Comparison of ENCODE assay signal across 13 mouse cellular contexts in genomic region chr5:74336780-74337179, GRCm38 (mm10).
A peak's percentile ranks its signal among the peaks of the same experiment; 100 is the strongest.
DNase-seq lines count a peak whose midpoint lies in the region; ATAC-seq and TF ChIP-seq lines count a peak whose summit lies in the region.
"Had no signal": no experiment of that assay in that cellular context is flagged by ENCODE, and none has a peak within 500 bp of the region (broad histone marks: within the 10 kb centered on the region; RNA-seq: fewer than 3 reads in every experiment).

No protein-coding gene starts in this region.

- WGBS in hindbrain, embryonic 12.5 days = 61% methylated on average over 12 of the region's 12 CpGs
- WGBS in hindbrain, embryonic 10.5 days = 86% methylated on average over 12 of the region's 12 CpGs
- WGBS in forebrain, postnatal 0 days = 27% methylated on average over 12 of the region's 12 CpGs

- peaks cover 12% of the 10 kb centered on the region for H3K4me1 ChIP-seq in hindbrain, embryonic 12.5 days
- peaks cover 6% of the 10 kb centered on the region for H3K4me1 ChIP-seq in hindbrain, embryonic 10.5 days (replicated peaks)
- H3K4me1 ChIP-seq in forebrain, postnatal 0 days (ENCODE audit: insufficient read depth) = no peaks in the 10 kb centered on the region

- H3K9ac ChIP-seq in hindbrain, embryonic 12.5 days = no peak overlapping the region
- no peak overlapping the region for H3K9ac ChIP-seq in forebrain, postnatal 0 days
- H3K9ac ChIP-seq: heart, embryonic 15.5 days; midbrain, embryonic 12.5 days had no signal

- no peak for TF ChIP-seq CTCF in forebrain, postnatal 0 days (IDR thresholded peaks at IDR 0.05; ENCODE audit: low read depth)

- H3K36me3 ChIP-seq in hindbrain, embryonic 12.5 days = no peaks in the 10 kb centered on the region
- H3K36me3 ChIP-seq in hindbrain, embryonic 10.5 days = no peaks in the 10 kb centered on the region
- H3K36me3 ChIP-seq in forebrain, postnatal 0 days (ENCODE audit: insufficient read depth) = no peaks in the 10 kb centered on the region
- H3K36me3 ChIP-seq: heart, embryonic 15.5 days; midbrain, embryonic 12.5 days had no signal

- H3K4me3 ChIP-seq in hindbrain, embryonic 12.5 days = no peak overlapping the region
- H3K4me3 ChIP-seq in hindbrain, embryonic 10.5 days = no peak overlapping the region
- H3K4me3 ChIP-seq in forebrain, postnatal 0 days (ENCODE audit: low read depth, low read length) = no peak overlapping the region
- H3K4me3 ChIP-seq: heart, embryonic 15.5 days; midbrain, embryonic 12.5 days had no signal

- H3K4me2 ChIP-seq in hindbrain, embryonic 12.5 days (replicated peaks) = no peak overlapping the region
- no peak overlapping the region for H3K4me2 ChIP-seq in forebrain, postnatal 0 days (ENCODE audit: low read depth)
- H3K4me2 ChIP-seq: heart, embryonic 15.5 days; liver, embryonic 11.5 days; midbrain, embryonic 12.5 days had no signal

- no peak overlapping the region for H3K27ac ChIP-seq in hindbrain, embryonic 12.5 days
- H3K27ac ChIP-seq in hindbrain, embryonic 10.5 days = no peak overlapping the region
- no peak overlapping the region for H3K27ac ChIP-seq in forebrain, postnatal 0 days (ENCODE audit: low read depth, low read length)
- H3K27ac ChIP-seq: heart, embryonic 15.5 days; midbrain, embryonic 12.5 days had no signal

- no peaks in the 10 kb centered on the region for H3K27me3 ChIP-seq in hindbrain, embryonic 12.5 days
- H3K27me3 ChIP-seq in hindbrain, embryonic 10.5 days (ENCODE audit: insufficient read depth, poor library complexity, severe bottlenecking) = no peaks in the 10 kb centered on the region
- H3K27me3 ChIP-seq in forebrain, postnatal 0 days (ENCODE audit: insufficient read depth, low read length) = no peaks in the 10 kb centered on the region
- H3K27me3 ChIP-seq: heart, embryonic 15.5 days; midbrain, embryonic 12.5 days had no signal

- peak; percentile 48; the same call in 1 of the 2 replicates for ATAC-seq in hindbrain, embryonic 12.5 days (ENCODE audit: low FRiP score)
- peak; percentile 59; the same call in 1 of the 2 replicates for ATAC-seq in forebrain, postnatal 0 days

- DNase-seq in hindbrain, embryonic 10.5 days (ENCODE audit: low spot score) = no peak
- peak; percentile 21 for DNase-seq in right cerebral cortex, postnatal 4 days
- no peak for DNase-seq in right cerebral cortex, adult 18-20 months
- DNase-seq in forebrain, postnatal 0 days = peak; percentile 67
- peak; percentile 14 for DNase-seq in retina, postnatal 7 days (ENCODE audit: low read depth, low spot score)
- no peak for DNase-seq in adrenal gland, postnatal 4 days (ENCODE audit: low spot score in 2 of 2)
- DNase-seq in ovary, adult 18-20 months (ENCODE audit: low spot score) = no peak
- DNase-seq: adrenal gland, postnatal 25 days; kidney, adult 2 months had no signal

- H3K9me3 ChIP-seq in hindbrain, embryonic 12.5 days (replicated peaks) = no peaks in the 10 kb centered on the region
- no peaks in the 10 kb centered on the region for H3K9me3 ChIP-seq in hindbrain, embryonic 10.5 days
- no peaks in the 10 kb centered on the region for H3K9me3 ChIP-seq in forebrain, postnatal 0 days (ENCODE audit: low read length)
- H3K9me3 ChIP-seq: heart, embryonic 15.5 days; midbrain, embryonic 12.5 days had no signal

Comparison
In these comparisons a context has a peak if more than half of its experiments do, and no peak if none do; other contexts are left out.
1. DNase-seq: peak in right cerebral cortex, postnatal 4 days (single experiment), forebrain, postnatal 0 days (single experiment) and retina, postnatal 7 days (single experiment); none in hindbrain, embryonic 10.5 days (single experiment), right cerebral cortex, adult 18-20 months (single experiment), adrenal gland, postnatal 4 days (0 of 2) and ovary, adult 18-20 months (single experiment).